Mouse (Mus musculus): ENCODE data around the gene Akirin2.

- TF ChIP-seq CTCF (IDR thresholded peaks at IDR 0.05; ENCODE audit: low read depth) (no peak), EP300 (IDR thresholded peaks at IDR 0.05; ENCODE audit: low read depth) (no peak)
These were observed 22.1 kb downstream of the Akirin2 start for GRCm38 (mm10) chr4:34572876-34573275.
